Mouse (Mus musculus): Measurements from ENCODE around the gene Derl3. TPM values are rescaled to one million over a fixed set of nuclear protein-coding genes. Genes with fewer than 3 reads are reported as not detected.
A peak's percentile ranks its signal among the peaks of the same experiment; 100 is the strongest.

The Derl3 gene
- polyA plus RNA-seq, 2 experiments, result 3.0 to 6.7 TPM

DNA sequence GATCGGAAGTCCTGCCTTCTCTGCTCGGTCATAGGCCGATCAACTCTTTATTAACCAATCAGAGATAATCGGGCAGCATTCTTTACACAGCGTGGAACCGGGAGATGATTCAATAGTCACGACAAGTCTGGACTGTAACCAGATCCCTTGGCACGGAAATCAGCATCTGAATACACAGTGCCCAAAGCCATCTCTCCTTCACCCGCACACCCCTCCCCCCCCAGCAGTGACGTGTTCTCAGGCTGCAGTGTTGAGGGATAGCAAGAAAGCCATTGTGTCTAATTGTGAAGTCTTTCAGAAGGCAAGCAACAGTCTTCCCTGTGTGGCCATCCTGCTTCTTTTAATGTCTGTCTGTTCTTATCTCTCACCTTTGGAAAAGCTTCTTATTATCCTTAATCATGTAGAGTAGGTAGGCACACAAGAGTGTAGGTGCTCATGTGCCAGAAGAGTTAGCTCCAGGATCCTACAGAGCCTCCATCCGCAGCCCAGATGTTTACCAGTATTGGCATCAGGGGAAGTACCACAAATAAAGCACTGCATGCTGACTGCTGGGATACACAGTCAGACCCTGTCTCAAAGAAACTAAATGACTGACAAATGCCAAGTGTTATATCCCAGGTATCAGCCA, 20.2 kb upstream of the Derl3 start:
- Histone ChIP-seq H3K36me3 (ENCODE audit: control insufficient read depth, insufficient read depth, low read length) (no peaks in the 10 kb centered on the region), H3K9ac (ENCODE audit: low read depth, low read length, severe bottlenecking) (peak overlapping the region; percentile 34), H3K27me3 (ENCODE audit: control insufficient read depth, insufficient read depth, low read length) (no peaks in the 10 kb centered on the region), H3K4me1 (ENCODE audit: control insufficient read depth, insufficient read depth, low read length) (peaks cover 10% of the 10 kb centered on the region), H3K9me3 (ENCODE audit: control insufficient read depth, low read length) (no peaks in the 10 kb centered on the region), H3K4me2 (replicated peaks; ENCODE audit: low read depth, low read length, severe bottlenecking) (peak overlapping the region; percentile 54), H3K27ac (replicated peaks; ENCODE audit: low read depth, low read length) (0 out of 2 replicates have a peak overlapping the region, but pooled peaks have one; percentile 8), H3K4me3 (replicated peaks; ENCODE audit: low read length) (peak overlapping the region; percentile 31)
- no peak for TF ChIP-seq POLR2A (IDR thresholded peaks at IDR 0.05; ENCODE audit: borderline replicate concordance, extremely low read depth, insufficient read depth, insufficient read length)
- 2% methylated on average over 11 of the region's 11 CpGs for WGBS
- DNase-seq (ENCODE audit: low spot score), result peak; percentile 92
- peak; percentile 98 for ATAC-seq (ENCODE audit: low FRiP score, low read depth)

DNA sequence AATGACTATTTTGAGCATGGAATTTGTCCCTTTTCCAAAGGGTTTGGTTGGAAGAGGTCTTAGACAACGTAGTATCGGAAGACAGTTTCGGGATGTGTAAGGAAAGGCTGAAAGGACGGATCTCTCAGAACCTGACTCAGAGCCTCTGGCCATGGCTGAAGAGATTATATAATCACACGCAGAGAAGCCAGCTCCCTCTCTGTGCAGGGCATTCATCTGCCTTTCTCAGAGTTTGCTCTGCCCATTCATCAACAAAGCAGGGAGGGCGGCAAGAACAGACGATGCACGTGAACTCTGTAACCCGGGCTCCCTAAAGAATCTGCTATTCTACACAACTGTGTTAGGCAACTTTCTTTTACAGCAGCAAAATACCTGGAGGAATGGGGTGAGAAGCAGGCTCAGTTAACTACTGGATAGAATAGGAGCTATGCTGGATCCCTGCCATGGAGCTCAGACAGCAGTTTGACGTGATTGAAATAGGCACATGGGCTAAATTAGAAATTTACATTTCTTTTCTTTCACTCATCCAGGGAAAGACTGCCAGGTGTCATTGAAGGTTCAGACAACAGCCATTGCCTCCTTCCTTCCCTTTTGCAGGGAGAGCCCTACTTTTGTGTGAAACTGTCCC, 19.6 kb upstream of the Derl3 start:
- H3K27me3 ChIP-seq (ENCODE audit: control insufficient read depth, insufficient read depth, low read length), result no peaks in the 10 kb centered on the region
- 49% methylated on average over 10 of the region's 10 CpGs for WGBS
- DNase-seq (ENCODE audit: low spot score) (no peak), ATAC-seq (ENCODE audit: low FRiP score, low read depth) (no peak)
- TF ChIP-seq POLR2A (IDR thresholded peaks at IDR 0.05; ENCODE audit: borderline replicate concordance, extremely low read depth, insufficient read depth, insufficient read length), result no peak
- H3K4me2 ChIP-seq (replicated peaks; ENCODE audit: low read depth, low read length, severe bottlenecking), result peak overlapping the region; percentile 54; the same call in 1 of the 2 replicates
- no peaks in the 10 kb centered on the region for H3K9me3 ChIP-seq (ENCODE audit: control insufficient read depth, low read length)
- H3K4me1 ChIP-seq (ENCODE audit: control insufficient read depth, insufficient read depth, low read length), result peaks cover 10% of the 10 kb centered on the region
- peak overlapping the region; percentile 34; the same call in 1 of the 2 replicates for H3K9ac ChIP-seq (ENCODE audit: low read depth, low read length, severe bottlenecking)
- H3K36me3 ChIP-seq (ENCODE audit: control insufficient read depth, insufficient read depth, low read length), result no peaks in the 10 kb centered on the region
- H3K4me3 ChIP-seq (replicated peaks; ENCODE audit: low read length), result peak overlapping the region; percentile 31; the same call in 1 of the 2 replicates
- H3K27ac ChIP-seq (replicated peaks; ENCODE audit: low read depth, low read length), result 0 out of 2 replicates have a peak overlapping the region, but pooled peaks have one; percentile 8

DNA sequence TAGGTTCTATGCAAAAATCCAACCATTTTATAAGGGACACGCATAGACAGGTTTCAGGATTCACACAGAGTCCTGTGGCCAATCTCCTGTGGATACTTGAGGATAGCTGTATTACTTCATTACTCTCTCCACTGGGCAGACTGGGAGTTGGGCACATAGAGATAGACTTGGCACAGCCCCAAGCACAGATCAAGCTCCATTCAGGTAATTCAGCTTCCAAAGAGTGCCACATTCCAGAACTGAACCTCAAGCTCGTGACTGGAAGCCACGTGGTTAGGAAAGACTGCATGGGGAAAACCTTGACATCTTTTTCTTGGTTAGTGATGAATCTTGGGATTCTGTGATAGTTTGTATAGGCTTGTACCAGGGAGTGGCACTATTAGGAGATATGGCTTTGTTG, 14.4 kb upstream of the Derl3 start:
- no peaks in the 10 kb centered on the region for H3K36me3 ChIP-seq (ENCODE audit: control insufficient read depth, insufficient read depth, low read length)
- H3K27ac ChIP-seq (replicated peaks; ENCODE audit: low read depth, low read length), result no peak overlapping the region
- H3K4me2 ChIP-seq (replicated peaks; ENCODE audit: low read depth, low read length, severe bottlenecking), result no peak overlapping the region
- TF ChIP-seq POLR2A (IDR thresholded peaks at IDR 0.05; ENCODE audit: borderline replicate concordance, extremely low read depth, insufficient read depth, insufficient read length), result no peak
- no peak for DNase-seq (ENCODE audit: low spot score)
- H3K9ac ChIP-seq (ENCODE audit: low read depth, low read length, severe bottlenecking), result no peak overlapping the region
- peaks cover 13% of the 10 kb centered on the region for H3K4me1 ChIP-seq (ENCODE audit: control insufficient read depth, insufficient read depth, low read length)
- ATAC-seq (ENCODE audit: low FRiP score, low read depth), result no peak
- no peaks in the 10 kb centered on the region for H3K27me3 ChIP-seq (ENCODE audit: control insufficient read depth, insufficient read depth, low read length)
- WGBS, result 89% methylated on average over 3 of the region's 3 CpGs
- H3K4me3 ChIP-seq (replicated peaks; ENCODE audit: low read length), result no peak overlapping the region
- no peaks in the 10 kb centered on the region for H3K9me3 ChIP-seq (ENCODE audit: control insufficient read depth, low read length)

DNA sequence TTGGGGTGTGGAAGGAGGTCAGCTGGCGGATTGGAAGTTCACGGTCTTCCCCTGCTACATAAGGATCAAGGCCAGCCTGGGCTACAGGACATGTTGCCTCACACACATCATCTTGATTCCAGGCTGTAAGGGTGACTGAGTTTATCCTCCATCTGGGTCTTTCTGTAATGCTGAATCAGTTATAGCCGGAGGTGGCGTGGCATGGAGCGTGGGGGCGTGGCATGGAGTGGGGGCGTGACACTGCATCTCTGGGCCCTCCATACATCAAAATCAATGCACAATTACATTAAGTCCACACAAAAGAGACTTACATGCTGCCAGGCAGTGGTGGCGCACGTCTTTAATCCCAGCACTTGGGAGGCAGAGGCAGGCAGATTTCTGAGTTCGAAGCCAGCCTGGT, 12.9 kb upstream of the Derl3 start:
- Histone ChIP-seq H3K27me3 (ENCODE audit: control insufficient read depth, insufficient read depth, low read length) (no peaks in the 10 kb centered on the region), H3K9ac (ENCODE audit: low read depth, low read length, severe bottlenecking) (no peak overlapping the region), H3K9me3 (ENCODE audit: control insufficient read depth, low read length) (no peaks in the 10 kb centered on the region), H3K4me1 (ENCODE audit: control insufficient read depth, insufficient read depth, low read length) (peaks cover 13% of the 10 kb centered on the region), H3K4me2 (replicated peaks; ENCODE audit: low read depth, low read length, severe bottlenecking) (no peak overlapping the region), H3K36me3 (ENCODE audit: control insufficient read depth, insufficient read depth, low read length) (no peaks in the 10 kb centered on the region), H3K27ac (replicated peaks; ENCODE audit: low read depth, low read length) (0 out of 2 replicates have a peak overlapping the region, but pooled peaks have one; percentile 38), H3K4me3 (replicated peaks; ENCODE audit: low read length) (no peak overlapping the region)
- no peak for DNase-seq (ENCODE audit: low spot score)
- no peak for ATAC-seq (ENCODE audit: low FRiP score, low read depth)
- WGBS, result 97% methylated on average over 10 of the region's 10 CpGs
- no peak for TF ChIP-seq POLR2A (IDR thresholded peaks at IDR 0.05; ENCODE audit: borderline replicate concordance, extremely low read depth, insufficient read depth, insufficient read length)

DNA sequence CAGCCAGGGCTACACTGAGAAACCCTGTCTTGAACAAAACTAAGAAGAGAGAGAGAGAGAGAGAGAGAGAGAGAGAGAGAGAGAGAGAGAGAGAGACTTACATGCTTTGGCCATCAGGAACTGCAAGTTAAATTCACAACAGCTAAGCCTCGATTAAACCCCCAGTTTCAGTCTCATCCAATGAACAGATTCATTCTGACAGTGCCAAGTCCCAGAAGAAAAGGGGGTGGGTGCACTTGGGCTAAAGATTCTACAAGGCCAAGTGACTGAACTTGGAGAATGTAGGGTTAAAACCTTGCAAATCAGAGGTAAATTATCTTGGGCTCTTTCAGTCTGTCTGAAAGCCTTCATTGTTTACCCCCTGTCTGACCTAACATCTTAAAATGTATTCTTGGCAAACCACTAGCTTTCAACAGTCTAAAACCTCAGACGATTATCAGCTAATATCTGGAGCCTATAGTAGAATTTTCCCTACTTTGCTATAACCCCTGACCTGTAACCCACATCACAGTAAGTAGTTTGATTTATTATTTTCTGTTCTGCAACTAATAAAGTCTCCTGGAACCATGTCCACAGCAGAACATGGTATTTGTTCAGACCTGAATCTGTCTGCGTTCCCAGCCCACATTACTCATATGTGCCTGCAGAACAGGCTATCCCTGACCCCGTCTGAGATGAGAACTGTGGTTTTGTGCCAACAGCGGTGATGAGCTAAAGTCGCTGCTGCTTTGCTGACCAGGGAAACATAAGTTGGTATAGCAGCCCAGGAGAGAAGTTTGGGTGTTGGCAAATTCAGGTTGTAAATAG, 12.2 kb upstream of the Derl3 start:
- Histone ChIP-seq H3K4me2 (replicated peaks; ENCODE audit: low read depth, low read length, severe bottlenecking) (no peak overlapping the region), H3K4me1 (ENCODE audit: control insufficient read depth, insufficient read depth, low read length) (peaks cover 13% of the 10 kb centered on the region), H3K36me3 (ENCODE audit: control insufficient read depth, insufficient read depth, low read length) (no peaks in the 10 kb centered on the region), H3K9me3 (ENCODE audit: control insufficient read depth, low read length) (no peaks in the 10 kb centered on the region), H3K4me3 (replicated peaks; ENCODE audit: low read length) (no peak overlapping the region), H3K27ac (replicated peaks; ENCODE audit: low read depth, low read length) (peak overlapping the region; percentile 48), H3K27me3 (ENCODE audit: control insufficient read depth, insufficient read depth, low read length) (no peaks in the 10 kb centered on the region), H3K9ac (ENCODE audit: low read depth, low read length, severe bottlenecking) (no peak overlapping the region)
- DNase-seq (ENCODE audit: low spot score) (no peak), ATAC-seq (ENCODE audit: low FRiP score, low read depth) (no peak)
- no peak for TF ChIP-seq POLR2A (IDR thresholded peaks at IDR 0.05; ENCODE audit: borderline replicate concordance, extremely low read depth, insufficient read depth, insufficient read length)
- 44% methylated on average over 6 of the region's 6 CpGs for WGBS
